Mouse (Mus musculus): ENCODE measurements around the gene Plod1. TPM values are rescaled to one million over a fixed set of nuclear protein-coding genes. Genes with fewer than 3 reads are reported as not detected.

Gene Plod1
- polyA plus RNA-seq, 1 experiment from 2014 or later = 40.9 TPM

DNA sequence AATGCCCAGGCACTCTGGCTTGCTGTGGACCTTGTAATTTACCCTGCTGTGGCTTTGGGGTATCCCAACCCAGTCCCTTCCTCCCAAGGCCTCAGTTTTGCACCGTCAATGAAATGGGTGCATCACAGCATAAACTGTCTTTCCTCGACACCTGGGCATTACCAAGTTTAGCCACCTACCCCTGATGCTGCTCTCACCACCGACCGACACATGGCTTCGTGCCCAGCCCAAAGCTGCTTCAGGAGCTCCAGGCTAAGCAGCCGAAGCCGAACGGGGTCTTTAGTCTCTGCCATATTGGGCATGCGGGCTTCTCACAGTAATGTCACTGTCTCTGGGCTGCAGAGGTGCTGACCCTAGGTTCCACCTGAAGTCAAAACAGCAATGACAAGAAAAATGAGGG, 70.5 kb downstream of the Plod1 start:
- ATAC-seq (ENCODE audit: insufficient number of reproducible peaks, low FRiP score, low TSS enrichment, low read depth) = no peak

GRCm38 (mm10) chr4:147865651-147866050, 70.9 kb downstream of the Plod1 start:
- Histone ChIP-seq H3K27ac (replicated peaks; ENCODE audit: low read depth, low read length) (no peak overlapping the region), H3K9ac (ENCODE audit: low read length) (no peak overlapping the region), H3K4me3 (ENCODE audit: low read depth, low read length) (no peak overlapping the region), H3K4me2 (ENCODE audit: low read depth, severe bottlenecking) (no peak overlapping the region), H3K27me3 (ENCODE audit: control insufficient read depth, insufficient read depth, low read length) (no peaks in the 10 kb centered on the region), H3K9me3 (ENCODE audit: control insufficient read depth, low read length) (no peaks in the 10 kb centered on the region), H3K4me1 (ENCODE audit: control insufficient read depth, insufficient read depth, low read length) (peaks cover 13% of the 10 kb centered on the region; the same call in 1 of the 2 replicates), H3K36me3 (ENCODE audit: control insufficient read depth, insufficient read depth, low read length) (peaks cover 14% of the 10 kb centered on the region)
- WGBS = 93% methylated on average over 6 of the region's 6 CpGs
- DNase-seq (ENCODE audit: low spot score) = no peak
- no peak for ATAC-seq (ENCODE audit: insufficient number of reproducible peaks, low FRiP score, low TSS enrichment, low read depth)

More for the DNA sequence above, 70.5 kb downstream of the Plod1 start:
- no peak overlapping the region for H3K9ac ChIP-seq (ENCODE audit: low read length)
- H3K4me1 ChIP-seq (ENCODE audit: control insufficient read depth, insufficient read depth, low read length) = peaks cover 13% of the 10 kb centered on the region; the same call in 1 of the 2 replicates
- WGBS = 97% methylated on average over 9 of the region's 9 CpGs
- no peak overlapping the region for H3K27ac ChIP-seq (replicated peaks; ENCODE audit: low read depth, low read length)
- no peak overlapping the region for H3K4me3 ChIP-seq (ENCODE audit: low read depth, low read length)
- H3K4me2 ChIP-seq (ENCODE audit: low read depth, severe bottlenecking) = no peak overlapping the region
- H3K27me3 ChIP-seq (ENCODE audit: control insufficient read depth, insufficient read depth, low read length) = no peaks in the 10 kb centered on the region
- no peak for DNase-seq (ENCODE audit: low spot score)
- H3K36me3 ChIP-seq (ENCODE audit: control insufficient read depth, insufficient read depth, low read length) = peaks cover 11% of the 10 kb centered on the region
- no peaks in the 10 kb centered on the region for H3K9me3 ChIP-seq (ENCODE audit: control insufficient read depth, low read length)

DNA sequence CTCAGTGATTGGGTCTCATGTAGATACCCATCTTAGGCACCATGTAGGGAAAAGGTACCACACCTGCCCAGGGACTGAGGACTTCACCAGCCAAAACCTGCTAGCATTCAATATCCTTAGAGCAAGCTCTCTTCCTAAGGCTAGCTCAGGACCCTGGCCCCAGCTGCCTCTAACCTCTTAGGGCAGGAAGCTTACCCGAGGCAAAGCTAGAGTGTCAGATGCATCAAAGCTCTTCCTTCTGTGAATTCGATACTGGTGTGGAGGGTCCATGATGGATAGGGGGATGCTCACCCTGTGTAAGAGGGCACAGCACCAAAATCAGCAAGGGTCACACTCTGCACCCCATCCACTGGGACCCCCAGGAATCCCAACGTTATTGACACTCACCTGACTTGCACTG, 74.5 kb downstream of the Plod1 start:
- no peak for ATAC-seq (ENCODE audit: insufficient number of reproducible peaks, low FRiP score, low TSS enrichment, low read depth)
- DNase-seq (ENCODE audit: low spot score) = no peak

More for the DNA sequence above, 74.5 kb downstream of the Plod1 start:
- 88% methylated on average over 3 of the region's 3 CpGs for WGBS
- no peaks in the 10 kb centered on the region for H3K4me1 ChIP-seq (ENCODE audit: control insufficient read depth, insufficient read depth, low read length)
- no peak overlapping the region for H3K4me3 ChIP-seq (ENCODE audit: low read depth, low read length)
- no peaks in the 10 kb centered on the region for H3K27me3 ChIP-seq (ENCODE audit: control insufficient read depth, insufficient read depth, low read length)
- H3K4me2 ChIP-seq (ENCODE audit: low read depth, severe bottlenecking) = no peak overlapping the region
- H3K9me3 ChIP-seq (ENCODE audit: control insufficient read depth, low read length) = no peaks in the 10 kb centered on the region
- H3K36me3 ChIP-seq (ENCODE audit: control insufficient read depth, insufficient read depth, low read length) = peaks cover 18% of the 10 kb centered on the region
- H3K9ac ChIP-seq (ENCODE audit: low read length) = no peak overlapping the region
- no peak overlapping the region for H3K27ac ChIP-seq (replicated peaks; ENCODE audit: low read depth, low read length)

Other genes with a start within 250 kb of the Plod1 start
- gene Zfp534, start 234.2 kb downstream of the Plod1 start, polyA plus RNA-seq (2014; fragmentation: Nextera tagmentation; extraction: Ambion mirVana) = not detected in 2 replicates
- 9.5 and 9.6 TPM in 2 replicates for gene Zfp984, start 127.0 kb downstream of the Plod1 start, polyA plus RNA-seq (2014; fragmentation: Nextera tagmentation; extraction: Ambion mirVana)
- gene Zfp933, start 88.4 kb downstream of the Plod1 start, polyA plus RNA-seq (2014; fragmentation: Nextera tagmentation; extraction: Ambion mirVana) = 5.2 and 5.3 TPM in 2 replicates
- gene Miip, start 68.0 kb downstream of the Plod1 start, polyA plus RNA-seq (2014; fragmentation: Nextera tagmentation; extraction: Ambion mirVana) = 33.2 and 34.1 TPM in 2 replicates
- 14.7 and 16.6 TPM in 2 replicates for gene Fv1, start 67.8 kb downstream of the Plod1 start, polyA plus RNA-seq (2014; fragmentation: Nextera tagmentation; extraction: Ambion mirVana)
- gene Mfn2, start 32.1 kb downstream of the Plod1 start, polyA plus RNA-seq (2014; fragmentation: Nextera tagmentation; extraction: Ambion mirVana) = 20.7 and 23.7 TPM in 2 replicates
- 17.4 and 19.7 TPM in 2 replicates for gene 2510039O18Rik, start 4.1 kb upstream of the Plod1 start, polyA plus RNA-seq (2014; fragmentation: Nextera tagmentation; extraction: Ambion mirVana)
- not detected in 2 replicates for gene Nppb, start 49.0 kb upstream of the Plod1 start, polyA plus RNA-seq (2014; fragmentation: Nextera tagmentation; extraction: Ambion mirVana)
- 0.31 and 2.0 TPM in 2 replicates for gene Nppa, start 64.0 kb upstream of the Plod1 start, polyA plus RNA-seq (2014; fragmentation: Nextera tagmentation; extraction: Ambion mirVana)
- 6.1 and 7.5 TPM in 2 replicates for gene Clcn6, start 102.1 kb upstream of the Plod1 start, polyA plus RNA-seq (2014; fragmentation: Nextera tagmentation; extraction: Ambion mirVana)
- 18.7 and 19.7 TPM in 2 replicates for gene Mthfr, start 102.3 kb upstream of the Plod1 start, polyA plus RNA-seq (2014; fragmentation: Nextera tagmentation; extraction: Ambion mirVana)
- 9.2 and 10.5 TPM in 2 replicates for gene Agtrap, start 151.3 kb upstream of the Plod1 start, polyA plus RNA-seq (2014; fragmentation: Nextera tagmentation; extraction: Ambion mirVana)
- 91.8 and 104 TPM in 2 replicates for gene Mad2l2, start 193.6 kb upstream of the Plod1 start, polyA plus RNA-seq (2014; fragmentation: Nextera tagmentation; extraction: Ambion mirVana)
- 2.0 and 2.5 TPM in 2 replicates for gene Draxin, start 193.9 kb upstream of the Plod1 start, polyA plus RNA-seq (2014; fragmentation: Nextera tagmentation; extraction: Ambion mirVana)
- 11.0 and 11.5 TPM in 2 replicates for gene Fbxo6, start 215.4 kb upstream of the Plod1 start, polyA plus RNA-seq (2014; fragmentation: Nextera tagmentation; extraction: Ambion mirVana)
- gene Fbxo44, start 223.7 kb upstream of the Plod1 start, polyA plus RNA-seq (2014; fragmentation: Nextera tagmentation; extraction: Ambion mirVana) = 10.4 and 12.2 TPM in 2 replicates
- gene Fbxo2, start 223.9 kb upstream of the Plod1 start, polyA plus RNA-seq (2014; fragmentation: Nextera tagmentation; extraction: Ambion mirVana) = 0.58 and 1.0 TPM in 2 replicates

Data from limb, embryonic 11.5 days (tissue).